Mouse (Mus musculus) gastrocnemius, postnatal 10 days (tissue): ENCODE measurements around the gene Zfp423. TPM values are rescaled to one million over a fixed set of nuclear protein-coding genes. Genes with fewer than 3 reads are reported as not detected.

Experiments used
- DNase-seq: peaks from one replicate; pipeline ENCODE4 v3.0.0; 2021; ENCODE audit warnings: mixed read lengths
- total RNA-seq, 2 experiments: library from RNA; stranded (reverse); gene quantifications; 2 replicates each; pipeline ENCODE4 v1.2.3; 2021

The Zfp423 gene
- total RNA-seq, 2 experiments from 2014 or later: 20.7 to 23.5 TPM

DNA sequence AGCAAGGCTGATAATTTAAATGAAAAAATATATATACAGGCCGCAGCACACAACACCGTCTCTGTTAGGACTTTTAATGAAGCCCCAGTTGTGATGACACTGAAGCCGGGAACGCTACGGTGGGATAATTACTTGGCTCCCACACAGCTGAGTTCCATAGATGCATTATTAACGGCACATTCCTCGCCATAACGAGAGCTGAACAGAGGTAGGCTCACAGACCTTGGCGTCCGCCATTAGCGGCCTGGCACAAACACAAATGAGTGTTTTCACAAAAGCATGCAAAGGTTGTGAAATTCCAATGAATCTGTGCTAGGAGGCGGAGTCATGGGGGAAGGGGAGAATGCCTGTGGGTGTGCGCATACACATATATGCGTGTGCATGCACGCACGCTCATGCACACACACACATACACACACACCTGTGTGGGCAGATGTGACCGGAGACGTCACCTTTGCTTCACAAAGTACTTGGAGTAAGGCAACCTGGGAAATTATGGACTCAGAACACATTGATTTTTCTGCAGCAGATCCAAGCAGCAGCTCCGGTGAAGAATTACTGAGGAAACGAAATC is 214.2 kb downstream of the Zfp423 start:
- DNase-seq: no peak

DNA sequence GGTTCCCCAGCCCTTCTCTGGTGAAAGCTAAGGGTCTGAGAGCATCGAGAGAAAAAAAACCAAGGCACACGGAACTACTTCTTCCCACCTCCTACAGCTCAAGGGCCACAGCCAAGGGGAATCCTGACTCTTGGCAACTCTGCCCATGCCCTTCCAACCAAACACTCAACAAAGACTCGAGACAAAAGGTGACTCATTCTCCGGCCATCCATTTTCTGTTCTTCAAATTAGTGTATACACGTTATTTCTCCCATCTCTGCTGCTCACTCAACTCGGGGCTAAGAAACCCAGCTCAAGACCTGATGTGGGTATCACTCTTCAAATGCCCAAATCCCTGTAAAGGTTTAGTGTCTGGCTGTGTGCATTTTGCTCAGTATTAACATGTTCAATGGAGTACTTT is 214.8 kb downstream of the Zfp423 start:
- no peak for DNase-seq

DNA sequence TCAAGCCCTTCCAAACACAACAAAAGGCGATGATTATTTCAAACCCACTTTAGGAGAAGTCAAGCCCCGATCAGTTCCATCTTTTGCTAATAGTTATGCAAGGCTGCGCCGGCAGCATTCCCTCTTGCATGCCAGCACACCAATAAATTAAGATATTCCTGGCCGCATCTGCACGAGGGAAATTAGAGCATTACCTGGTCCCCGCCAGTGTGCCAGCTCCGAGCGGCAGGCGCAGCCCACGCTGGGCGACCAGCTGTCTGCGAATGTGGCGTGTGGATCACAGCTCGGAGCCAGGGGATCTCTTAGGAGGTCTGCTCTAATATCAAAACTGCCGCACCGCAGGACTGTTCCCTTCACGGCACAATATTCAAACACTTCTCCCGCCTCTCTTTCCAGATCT is 217.4 kb downstream of the Zfp423 start:
- DNase-seq: no peak

DNA sequence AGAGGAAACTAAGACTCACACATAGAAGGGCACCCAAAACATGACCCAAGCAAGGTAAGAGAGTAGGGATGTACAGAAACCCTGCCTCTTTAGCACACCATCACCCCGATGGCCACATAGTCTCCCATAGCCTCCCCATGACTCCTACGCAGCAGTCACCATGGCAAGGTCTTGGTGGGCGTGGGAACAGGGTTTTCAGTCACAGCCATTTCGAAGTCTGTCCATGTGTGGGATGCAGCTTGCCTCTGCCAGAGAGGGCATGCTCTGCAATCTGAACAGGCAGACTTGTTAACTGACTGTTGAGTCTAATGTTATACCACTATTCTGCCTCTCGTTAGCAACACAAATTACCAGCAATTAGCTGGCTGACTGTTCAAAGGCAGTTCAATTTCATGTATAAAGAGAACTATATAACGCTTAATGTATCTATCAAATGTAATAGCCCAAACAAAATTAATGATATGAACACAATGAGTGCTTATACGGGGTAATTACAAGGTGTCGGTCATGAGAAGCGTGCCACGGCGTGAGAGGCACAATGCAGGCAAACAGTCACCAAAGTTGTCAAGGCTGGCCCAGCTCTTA is 218.4 kb downstream of the Zfp423 start:
- no peak for DNase-seq

DNA sequence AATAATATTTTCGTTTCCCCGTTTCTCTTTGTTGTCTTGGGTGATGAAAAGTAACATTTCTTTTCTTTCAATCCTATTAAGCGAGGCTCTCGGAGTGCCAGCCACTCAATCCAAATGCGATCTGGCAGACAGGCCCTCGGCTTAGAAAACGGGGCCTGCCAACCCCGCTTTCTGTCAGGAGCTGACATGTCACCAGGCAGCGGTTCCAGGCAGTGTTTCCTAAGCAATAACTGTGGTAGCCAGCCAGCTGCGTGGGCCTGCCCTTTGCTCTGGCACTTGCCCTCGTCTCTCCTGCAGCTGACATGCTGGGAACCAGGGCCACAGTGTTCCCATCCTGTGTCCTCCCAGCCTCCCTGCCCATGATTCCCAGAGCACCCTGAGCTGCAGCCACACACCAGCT is 221.5 kb downstream of the Zfp423 start:
- DNase-seq: peak; percentile 39

DNA sequence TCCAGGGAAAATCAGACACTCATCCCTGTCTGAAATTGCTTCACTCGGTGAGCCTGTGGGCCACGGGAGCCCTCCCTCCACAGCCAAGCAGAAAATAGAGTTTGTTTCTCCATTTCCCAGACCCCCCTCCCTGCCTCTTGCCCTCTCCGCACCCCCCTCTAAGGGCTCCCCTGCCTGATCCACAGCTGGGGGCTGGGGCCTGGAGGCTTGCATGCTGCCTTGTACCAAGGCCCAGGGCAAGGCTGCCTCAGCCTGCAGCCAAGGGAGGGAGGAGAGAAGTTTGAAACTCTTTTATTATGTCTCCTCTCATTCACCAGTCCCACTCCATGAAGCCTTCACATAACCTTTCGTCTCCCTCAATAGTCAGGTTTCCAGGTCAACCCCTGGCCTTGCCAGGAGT is 224.5 kb downstream of the Zfp423 start:
- no peak for DNase-seq

DNA sequence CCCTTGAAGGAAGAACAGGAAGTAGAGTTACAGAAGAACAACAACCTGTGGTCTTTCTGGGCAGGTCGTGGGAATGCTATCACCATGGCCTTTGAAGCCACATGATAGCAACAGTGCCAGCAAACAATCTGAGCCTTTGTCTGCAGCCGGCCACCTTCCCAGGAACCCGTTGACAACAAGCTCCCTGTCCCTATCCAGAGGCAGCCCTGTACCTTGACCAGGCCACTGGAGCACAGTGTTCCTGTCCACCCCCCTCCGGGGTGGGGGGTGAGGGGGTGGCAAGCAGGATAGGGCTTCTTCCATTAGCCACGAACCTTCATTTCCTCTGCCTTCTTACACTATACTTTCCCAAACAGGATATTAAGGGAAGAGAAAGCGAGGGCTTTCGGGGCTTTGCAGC is 224.9 kb downstream of the Zfp423 start:
- DNase-seq: no peak

DNA sequence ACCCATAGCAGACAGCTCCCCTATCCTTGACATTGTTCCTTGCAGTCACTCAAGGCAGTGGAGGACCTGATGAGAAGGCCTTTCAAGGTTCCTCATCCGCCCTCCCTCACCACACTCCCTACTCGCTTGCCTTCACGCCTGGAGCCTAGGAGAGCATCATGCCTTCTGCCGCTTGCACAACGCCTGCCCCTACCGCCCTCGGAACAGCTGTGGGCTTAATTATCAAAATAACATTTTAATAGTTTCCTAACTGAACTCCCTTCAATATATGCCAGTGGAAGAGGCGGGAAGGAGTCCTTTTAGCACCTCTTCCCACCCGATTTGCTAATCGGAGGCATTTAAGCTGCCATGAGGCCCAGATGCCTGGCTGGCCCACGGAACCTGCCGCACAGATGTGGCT is 228.3 kb downstream of the Zfp423 start:
- no peak for DNase-seq

DNA sequence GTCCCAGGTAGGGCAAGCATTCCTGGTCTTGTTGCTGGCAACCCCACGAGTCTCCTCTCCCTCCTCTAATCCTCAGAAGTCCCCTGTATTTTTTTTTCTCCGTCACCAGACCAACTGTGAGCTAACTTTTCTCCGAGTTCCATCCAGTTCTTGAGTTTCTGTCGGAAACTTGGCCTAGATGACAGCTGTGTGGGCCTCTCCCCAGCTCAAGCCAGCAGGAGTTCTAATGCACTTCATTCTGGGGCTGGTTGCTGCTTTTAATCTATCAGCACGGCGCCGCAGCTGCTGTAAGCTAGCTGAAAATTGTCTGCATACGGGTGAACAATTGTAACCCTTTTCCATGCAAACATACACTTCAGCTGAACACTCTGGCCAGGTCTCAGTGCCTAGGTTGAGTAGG is 236.4 kb downstream of the Zfp423 start:
- DNase-seq: no peak

DNA sequence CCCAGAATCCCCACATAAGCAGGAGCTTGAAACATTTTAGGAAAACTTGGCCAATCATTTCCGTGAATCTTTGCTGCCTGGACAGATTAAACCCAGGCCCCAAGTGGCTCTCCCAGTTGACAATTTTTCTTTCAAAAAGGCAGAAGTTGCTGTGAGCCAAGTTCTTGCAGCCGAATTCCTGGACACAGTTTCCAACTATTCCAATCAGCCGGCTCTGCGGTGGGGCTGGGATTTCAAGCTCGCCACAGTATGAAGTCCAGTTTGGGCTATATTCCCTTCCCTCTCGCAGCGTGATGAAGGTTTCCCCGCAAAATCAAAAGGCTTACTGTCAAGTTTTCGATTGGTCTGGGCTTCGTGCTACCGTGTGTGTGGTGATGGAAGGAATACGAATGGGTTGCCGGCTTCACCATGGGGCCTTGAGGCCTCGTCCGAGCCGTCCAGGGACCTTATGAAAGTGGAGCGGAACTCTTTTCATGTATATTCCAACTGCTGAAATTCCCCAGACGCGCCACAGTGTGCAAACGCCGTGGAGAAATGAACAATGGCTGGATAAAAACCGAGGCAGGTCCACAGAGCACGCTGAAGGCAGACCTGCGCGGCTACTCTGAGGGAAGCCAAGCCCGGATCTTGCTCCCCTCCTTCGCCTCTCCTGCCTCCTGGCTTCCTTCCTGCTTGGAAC is 240.1 kb downstream of the Zfp423 start:
- DNase-seq: no peak

DNA sequence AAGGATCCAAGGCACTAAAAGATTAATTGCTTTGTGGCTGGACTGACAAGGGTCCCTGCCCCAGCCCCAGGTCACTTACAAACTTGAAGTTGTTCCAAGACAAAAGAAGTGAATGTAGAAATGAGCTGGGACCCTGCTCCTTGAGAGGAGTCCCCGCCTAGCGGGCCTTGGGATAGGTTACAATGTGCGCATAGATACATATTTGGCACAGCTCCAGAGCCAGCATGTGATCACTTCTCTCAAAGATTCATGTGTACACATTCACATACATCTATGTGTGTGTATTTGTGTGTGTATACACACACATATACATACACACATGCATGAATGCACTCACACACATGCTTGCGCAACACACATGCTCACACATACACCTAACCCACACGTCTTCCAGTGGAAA is 241.9 kb downstream of the Zfp423 start:
- DNase-seq: no peak

DNA sequence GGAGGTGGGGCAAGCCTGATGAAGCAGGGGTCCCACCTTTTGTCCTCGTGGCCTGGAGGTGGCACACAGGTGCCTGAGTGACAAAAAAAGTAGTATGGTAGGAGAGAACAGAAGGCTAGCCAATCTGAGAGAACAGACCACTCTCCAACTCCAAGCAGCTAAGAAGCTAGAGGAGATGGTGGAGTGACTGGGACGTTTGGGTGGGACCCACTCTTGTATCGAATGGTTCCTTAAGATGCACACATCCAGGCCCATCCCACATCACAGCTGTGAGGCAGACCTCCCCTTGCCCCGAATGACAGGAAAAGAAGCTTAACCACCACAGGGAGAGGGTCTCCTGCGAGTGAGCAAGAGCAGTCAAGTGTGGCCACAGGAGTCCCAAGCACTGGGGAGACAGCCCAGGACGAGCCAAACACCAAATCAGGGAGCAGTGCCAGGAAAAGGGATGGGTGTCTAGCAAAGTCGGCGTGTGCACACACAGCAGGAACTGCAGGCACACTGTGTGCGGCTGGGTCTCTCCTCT is 242.6 kb downstream of the Zfp423 start:
- no peak for DNase-seq

DNA sequence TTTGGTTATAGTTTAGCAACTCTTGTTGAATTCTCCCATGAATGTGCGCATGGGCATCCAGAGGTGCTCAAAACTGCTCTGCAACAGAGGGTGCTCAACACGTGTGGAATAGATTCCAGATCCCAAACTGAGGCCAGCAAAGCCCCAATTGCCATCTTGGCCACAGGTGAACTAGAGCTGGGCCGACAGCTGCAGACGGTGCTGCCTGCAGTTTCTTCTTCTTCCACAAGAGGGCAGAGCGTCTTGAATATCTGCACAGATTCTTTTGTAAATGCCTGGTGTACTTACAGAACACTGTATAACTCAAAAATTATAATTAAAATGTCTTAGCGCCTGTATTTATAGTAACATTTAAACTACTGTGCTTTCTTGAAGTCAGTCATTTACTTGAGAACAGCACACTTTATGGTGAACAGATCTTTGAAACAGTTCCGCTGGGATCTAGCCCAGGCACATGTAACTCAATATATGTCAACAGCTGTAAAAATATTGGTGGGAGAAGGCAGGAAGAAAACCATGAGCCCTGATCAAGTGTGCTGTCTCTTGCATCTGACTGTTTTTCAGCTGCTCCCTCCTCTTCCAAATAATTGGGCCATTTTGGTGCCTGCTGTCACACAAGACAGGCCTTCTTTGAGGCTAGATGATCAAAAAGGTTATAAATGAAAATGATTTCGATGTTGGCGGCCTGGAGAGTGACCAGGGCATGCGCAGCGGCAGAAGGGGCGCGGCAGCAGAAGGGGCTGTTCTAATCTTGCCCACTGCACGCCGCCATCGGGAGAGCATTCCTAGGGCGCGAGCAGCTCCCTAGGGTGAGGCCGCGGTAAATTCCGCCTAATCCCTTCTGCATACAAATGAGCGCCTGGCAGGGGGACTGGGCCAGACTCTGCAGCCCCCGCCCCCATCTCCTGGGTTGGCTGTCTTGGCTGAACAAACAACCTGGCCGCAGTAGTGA is 243.4 kb downstream of the Zfp423 start:
- DNase-seq: peak; percentile 84

DNA sequence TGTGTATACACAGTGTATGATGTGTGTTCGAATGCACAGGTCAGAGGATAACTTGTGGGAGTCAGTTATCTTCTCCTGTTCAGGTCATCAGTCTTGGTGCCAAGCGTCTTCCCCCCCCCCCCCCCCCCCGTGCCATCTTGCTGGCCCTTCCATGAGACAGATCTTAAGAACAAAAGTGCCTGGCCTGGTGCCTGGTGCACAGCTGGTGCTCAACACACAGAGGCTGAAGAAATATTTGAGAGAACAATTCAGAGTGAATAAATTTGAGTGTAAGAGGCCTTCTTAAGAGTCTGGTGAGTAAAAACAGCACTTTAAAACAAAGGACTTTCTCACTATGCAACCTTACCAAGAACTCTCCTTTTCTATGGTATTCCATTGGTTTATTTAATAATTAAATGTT is 245.4 kb downstream of the Zfp423 start:
- no peak for DNase-seq

DNA sequence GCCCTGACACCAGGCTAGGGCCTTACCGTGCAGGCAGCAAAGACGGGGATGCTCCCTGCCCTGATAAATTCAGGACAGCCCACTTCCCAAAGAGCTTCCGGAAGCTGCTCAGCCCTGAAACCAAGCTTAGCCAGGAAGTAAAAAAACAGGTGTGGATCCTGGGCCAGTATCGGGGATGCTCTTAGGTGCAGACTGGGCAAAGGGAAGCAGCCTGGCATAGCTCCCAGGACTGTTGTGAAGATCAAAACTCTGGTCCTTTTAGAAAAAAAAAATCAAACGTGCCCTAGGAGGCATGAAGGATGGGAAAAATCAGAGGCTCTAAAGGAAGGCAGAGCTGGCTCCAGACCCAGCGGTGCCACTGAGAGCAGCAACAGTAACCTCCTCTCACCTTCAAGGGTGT is 247.4 kb downstream of the Zfp423 start:
- DNase-seq: no peak

DNA sequence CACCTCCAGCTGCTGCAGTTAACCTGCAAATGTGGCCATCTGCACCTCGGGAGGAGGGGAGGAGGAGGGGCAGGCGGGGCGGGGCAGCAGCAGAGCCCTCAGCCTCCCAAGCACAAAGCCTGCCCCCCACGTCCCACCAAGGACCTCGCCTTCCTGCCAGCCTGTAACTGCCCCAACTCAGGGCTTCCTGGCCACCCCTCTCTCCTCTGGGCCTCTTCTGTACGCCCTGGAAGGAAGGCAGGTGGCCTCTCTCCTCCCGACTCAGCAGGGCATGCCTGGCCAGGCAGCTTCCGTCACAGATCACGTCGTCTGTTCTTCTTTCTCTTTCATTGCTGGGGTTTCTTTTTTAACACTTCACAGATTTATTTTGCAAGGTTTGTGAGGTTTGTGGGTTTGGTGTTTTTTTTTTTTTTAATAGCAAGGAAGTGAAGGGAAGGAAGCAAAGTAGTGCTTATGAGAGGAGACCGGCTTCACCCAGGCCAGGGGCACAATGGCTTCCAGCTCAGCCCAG is 251.2 kb downstream of the Zfp423 start:
- DNase-seq: no peak

DNA sequence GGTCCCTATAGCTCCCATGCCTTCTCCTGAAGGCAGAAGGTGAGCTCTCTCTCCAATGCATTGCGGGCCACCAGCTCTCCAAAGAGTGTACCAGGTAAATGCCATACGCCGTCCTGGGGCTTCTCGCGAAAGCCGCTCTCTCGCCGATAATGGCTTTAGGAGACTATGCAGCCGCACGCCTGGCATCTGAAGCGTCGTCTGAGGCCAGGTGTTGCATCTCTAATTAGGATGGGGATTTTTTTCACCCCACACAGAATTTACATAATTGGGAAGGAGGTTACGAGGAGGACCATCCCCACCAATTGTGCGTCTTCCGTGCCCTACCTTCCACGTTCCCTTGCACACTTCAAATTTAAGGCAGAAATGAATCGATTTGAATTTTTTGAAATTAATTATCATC is 252.2 kb downstream of the Zfp423 start:
- DNase-seq: no peak

DNA sequence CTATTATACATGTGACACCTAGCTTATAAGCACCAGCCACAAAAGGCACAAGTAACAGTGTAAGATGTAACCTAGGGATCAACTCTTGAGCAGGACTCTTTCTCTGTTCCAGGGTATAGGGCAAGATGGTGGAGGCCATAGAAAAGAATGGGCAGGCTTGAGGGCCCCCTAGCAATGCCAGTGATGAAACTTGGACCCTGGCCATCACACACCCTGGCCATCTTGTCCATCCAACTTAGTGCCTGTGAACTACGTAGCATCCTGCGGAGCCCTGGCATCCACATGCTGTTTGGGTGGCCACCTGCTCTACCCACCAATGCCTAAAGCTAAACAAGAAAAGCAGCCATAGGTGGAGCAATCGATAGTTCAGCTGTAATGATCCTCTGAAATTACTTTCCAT is 254.6 kb downstream of the Zfp423 start:
- DNase-seq: no peak

DNA sequence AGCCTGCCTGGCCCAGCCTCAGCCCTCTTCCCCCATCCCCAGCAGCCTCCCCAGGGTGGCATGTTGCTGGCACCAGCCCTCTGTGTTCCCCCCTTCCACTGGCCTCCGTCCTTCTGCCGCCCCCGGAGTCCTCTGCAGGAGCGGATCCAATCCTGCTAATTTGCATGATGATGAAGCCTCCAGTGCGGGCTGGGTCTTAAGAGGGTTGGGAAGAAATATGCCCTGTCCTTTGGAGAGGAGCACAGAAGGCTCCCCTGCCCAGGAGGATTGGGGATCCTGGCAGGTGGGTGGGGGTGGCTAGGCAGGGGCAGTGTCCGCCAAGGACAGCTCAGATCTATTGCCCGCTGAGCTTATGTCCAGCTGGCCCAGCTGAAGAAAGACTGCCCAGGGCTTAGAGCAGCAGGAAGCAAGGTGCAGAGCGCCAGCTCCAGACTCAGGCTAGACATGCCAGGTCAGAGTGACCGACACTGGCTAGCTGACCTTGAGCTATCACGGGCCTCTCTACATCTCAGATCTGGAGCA is 256.5 kb downstream of the Zfp423 start:
- peak; percentile 36 for DNase-seq

DNA sequence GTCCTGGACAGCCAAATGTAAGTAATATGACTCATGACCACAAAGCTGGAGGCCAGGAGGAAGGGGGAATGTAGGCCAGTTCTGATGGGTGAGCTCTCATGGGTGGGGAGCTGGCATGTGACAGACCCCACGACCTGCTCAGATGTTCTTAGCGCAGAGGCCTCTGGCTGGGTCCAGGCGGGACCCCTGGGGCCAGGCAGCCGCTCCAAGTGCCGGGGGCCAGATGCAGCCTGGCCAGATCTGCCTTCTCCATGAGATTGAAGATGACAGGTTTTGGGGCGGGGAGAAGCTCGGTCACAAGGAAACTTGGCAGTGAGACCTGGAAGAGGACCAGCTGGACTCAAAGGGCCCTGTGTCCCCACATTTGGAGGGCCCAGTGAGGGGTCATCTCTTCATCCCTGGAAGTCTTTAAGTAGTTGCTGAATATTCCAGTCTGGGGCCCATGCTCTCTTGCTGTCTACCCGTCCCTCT is 257.3 kb downstream of the Zfp423 start:
- DNase-seq: peak; percentile 56

DNA sequence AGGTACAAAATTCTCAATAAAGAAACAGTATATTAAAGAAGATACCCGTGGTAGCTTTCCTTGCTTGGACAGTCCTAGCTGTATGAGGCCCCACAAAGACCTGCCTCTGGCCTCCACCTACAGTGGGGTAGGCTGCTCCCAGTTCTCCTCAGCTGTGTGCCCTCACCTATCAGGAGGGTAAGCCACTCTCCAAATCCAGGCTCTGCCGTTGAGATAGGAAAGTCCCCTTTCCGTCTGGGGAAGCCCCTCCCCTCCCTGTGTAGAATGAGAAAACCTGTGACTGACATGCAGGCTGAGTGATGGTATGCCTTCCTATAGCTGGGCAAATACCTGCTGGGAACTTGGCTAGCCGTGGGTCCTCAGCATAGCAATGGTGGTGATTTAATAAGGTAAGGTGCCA is 257.8 kb downstream of the Zfp423 start:
- DNase-seq: no peak

DNA sequence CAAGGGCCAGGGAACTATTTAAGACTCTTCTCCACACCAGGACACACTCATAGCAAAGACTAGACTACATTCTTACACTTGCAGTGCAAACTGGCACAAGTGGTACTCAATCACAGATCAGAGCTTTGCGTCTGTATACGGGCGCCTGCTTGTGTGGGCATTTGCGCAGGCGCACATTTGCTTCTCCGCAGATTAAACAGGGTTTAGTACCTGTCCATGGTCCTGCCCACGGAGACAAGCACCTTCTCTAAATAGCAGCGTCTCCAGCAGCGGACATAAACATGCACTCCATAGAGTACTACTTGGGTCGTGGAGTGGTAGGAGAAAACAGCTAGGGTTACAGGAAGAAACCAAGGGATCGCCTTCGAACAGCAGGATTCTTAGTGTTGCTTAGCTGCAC is 259.1 kb downstream of the Zfp423 start:
- DNase-seq: no peak
